Mouse (Mus musculus) limb, embryonic 14.5 days (tissue): ENCODE measurements at regions not wholly inside any gene's neighbourhood (a gene's known extent, or its start where the extent isn't known, plus 50 kb on each side); places are given as distances from the start of the nearest gene placed in this dataset.

ENCODE experiments used
- ATAC-seq: fragments of 200-750 bp; cut with Nextera tagmentation; 2 replicates; pipeline ENCODE4 v1.8.0; 2017; ENCODE audit warnings: low read depth, moderate number of reproducible peaks, moderate TSS enrichment; ENCODE audit not compliant: low FRiP score
- DNase-seq: peaks from one replicate; pipeline ENCODE4 v3.0.0-alpha.2; 2015; ENCODE audit warnings: low spot score
- H3K27ac ChIP-seq: fragments of 300-500 bp; sonication (generic); replicated peaks from 2 replicates; pipeline ENCODE4 v1.5.1; 2014; ENCODE audit warnings: low read depth, mild to moderate bottlenecking, low read length, moderate library complexity, mixed read lengths
- H3K27me3 ChIP-seq: fragments of 300-500 bp; sonication (generic); 2 replicates; pipeline ENCODE4 v1.6.1; 2014; ENCODE audit warnings: low read length, mixed read lengths; ENCODE audit not compliant: control insufficient read depth, insufficient read depth
- H3K36me3 ChIP-seq: fragments of 300-500 bp; sonication (generic); 2 replicates; pipeline ENCODE4 v1.6.1; 2014; ENCODE audit warnings: mild to moderate bottlenecking, low read length, moderate library complexity, mixed read lengths; ENCODE audit not compliant: control insufficient read depth, insufficient read depth
- H3K4me1 ChIP-seq: fragments of 300-500 bp; sonication (generic); 2 replicates; pipeline ENCODE4 v1.6.1; 2014; ENCODE audit warnings: antibody characterized with exemption, low read length, mixed read lengths; ENCODE audit not compliant: control insufficient read depth, insufficient read depth
- H3K4me2 ChIP-seq: fragments of 300-500 bp; sonication (generic); replicated peaks from 2 replicates; pipeline ENCODE4 v1.6.1; 2014; ENCODE audit warnings: low read depth, mild to moderate bottlenecking, low read length, moderate library complexity; ENCODE audit not compliant: severe bottlenecking
- H3K4me3 ChIP-seq: fragments of 300-500 bp; sonication (generic); replicated peaks from 2 replicates; pipeline ENCODE4 v1.5.1; 2014; ENCODE audit warnings: low read length
- H3K9ac ChIP-seq: fragments of 300-500 bp; sonication (generic); 2 replicates; pipeline ENCODE4 v1.6.1; 2014; ENCODE audit warnings: mild to moderate bottlenecking, low read depth, low read length, moderate library complexity; ENCODE audit not compliant: severe bottlenecking
- H3K9me3 ChIP-seq: fragments of 300-500 bp; sonication (generic); 2 replicates; pipeline ENCODE4 v1.6.1; 2016; ENCODE audit warnings: low read length; ENCODE audit not compliant: control insufficient read depth
- POLR2A ChIP-seq: fragments of 200-500 bp; IDR thresholded peaks from 2 replicates; pipeline ENCODE4 v1.8.0; 2012; ENCODE audit warnings: inconsistent platforms, mild to moderate bottlenecking, moderate library complexity, borderline replicate concordance; ENCODE audit not compliant: insufficient read depth, insufficient read length; ENCODE audit errors: extremely low read depth
- WGBS: fragments of 180-500 bp; shearing (Covaris S2); extraction: QIAGEN DNeasy Blood & Tissue Kit; methylation state at CpG from one replicate; pipeline ENCODE4 v1.1.7; 2014; 5-methylcytosine and 5-hydroxymethylcytosine counted together

DNA sequence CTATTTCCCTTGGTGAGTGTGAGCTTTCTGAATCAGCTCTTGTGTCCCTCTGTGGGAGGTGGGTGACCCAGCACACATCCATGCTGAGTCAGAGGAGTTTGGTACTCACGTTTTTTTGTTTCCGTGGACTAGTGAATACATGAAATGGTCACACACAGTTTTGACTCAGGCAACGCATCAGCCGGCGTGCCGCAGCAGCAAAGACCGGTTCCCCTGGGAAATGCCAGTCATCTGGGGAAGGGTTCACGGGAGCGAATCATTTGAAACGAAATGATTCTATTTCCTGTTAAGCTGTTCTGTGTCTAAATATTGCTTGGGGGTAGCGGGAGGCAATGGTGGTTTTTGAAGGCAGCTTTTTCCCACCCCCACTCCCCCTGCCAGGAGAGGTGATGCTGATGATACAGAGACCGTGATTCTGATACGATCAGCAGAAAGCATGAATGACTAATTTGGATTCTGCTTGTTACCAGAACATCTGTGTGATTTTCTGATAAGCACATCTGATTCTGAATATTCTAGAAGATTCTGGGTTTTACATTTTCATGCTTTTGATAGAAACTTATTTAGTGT is 223.5 kb downstream of the Klf5 start:
- no peak overlapping the region for H3K4me2 ChIP-seq
- DNase-seq: no peak
- no peak for ATAC-seq
- no peak overlapping the region for H3K4me3 ChIP-seq
- WGBS: 89% methylated on average over 13 of the region's 13 CpGs
- TF ChIP-seq POLR2A: no peak
- H3K36me3 ChIP-seq: no peaks in the 10 kb centered on the region
- H3K9me3 ChIP-seq: no peaks in the 10 kb centered on the region
- no peaks in the 10 kb centered on the region for H3K27me3 ChIP-seq
- no peaks in the 10 kb centered on the region for H3K4me1 ChIP-seq
- no peak overlapping the region for H3K9ac ChIP-seq
- no peak overlapping the region for H3K27ac ChIP-seq

DNA sequence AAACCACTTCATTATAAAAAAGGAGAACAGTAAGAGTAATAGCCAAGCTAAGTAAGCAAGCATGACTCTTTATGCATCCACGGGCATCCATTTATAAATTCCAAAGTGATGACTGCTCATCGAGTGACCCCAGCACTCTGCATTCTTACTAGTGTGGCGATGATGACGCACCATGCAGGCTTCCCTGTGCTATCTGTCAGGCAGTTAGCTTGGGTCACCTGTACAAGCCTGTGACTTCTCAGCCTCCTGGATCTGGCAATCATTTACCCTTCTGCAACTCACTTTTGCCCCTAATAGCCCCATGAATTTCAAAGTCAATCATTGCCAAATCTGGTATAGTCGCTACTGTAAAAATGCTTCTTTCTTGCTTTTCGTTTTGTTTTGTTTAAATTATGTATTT is 237.3 kb downstream of the Klf5 start:
- ATAC-seq: no peak
- Histone ChIP-seq H3K27ac (no peak overlapping the region), H3K9me3 (no peaks in the 10 kb centered on the region), H3K4me1 (no peaks in the 10 kb centered on the region), H3K27me3 (no peaks in the 10 kb centered on the region), H3K36me3 (no peaks in the 10 kb centered on the region), H3K4me2 (no peak overlapping the region), H3K9ac (no peak overlapping the region), H3K4me3 (no peak overlapping the region)
- no peak for DNase-seq
- 89% methylated on average over 6 of the region's 6 CpGs for WGBS
- no peak for TF ChIP-seq POLR2A

DNA sequence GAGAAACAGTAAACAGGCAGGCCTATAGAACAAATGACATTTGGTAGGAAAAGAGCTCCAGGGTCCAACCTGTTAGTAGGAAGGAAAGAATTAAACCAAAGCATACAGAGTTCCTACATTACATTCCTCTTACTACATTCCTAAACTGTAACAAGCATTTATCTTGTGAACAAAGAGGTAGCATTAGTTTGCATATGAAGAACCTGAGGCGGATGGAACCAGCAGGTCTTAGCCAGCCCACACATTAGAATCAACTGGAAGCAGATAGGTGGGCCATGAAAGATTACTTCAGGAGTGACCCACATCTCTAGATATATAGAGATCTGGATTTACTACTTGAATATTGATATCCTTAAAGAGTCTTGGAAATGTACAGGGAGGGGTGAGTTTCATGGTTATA is 238.8 kb downstream of the Klf5 start:
- H3K27ac ChIP-seq: no peak overlapping the region
- no peak for TF ChIP-seq POLR2A
- no peak overlapping the region for H3K9ac ChIP-seq
- H3K4me2 ChIP-seq: no peak overlapping the region
- H3K36me3 ChIP-seq: no peaks in the 10 kb centered on the region
- ATAC-seq: no peak
- H3K27me3 ChIP-seq: no peaks in the 10 kb centered on the region
- H3K9me3 ChIP-seq: no peaks in the 10 kb centered on the region
- WGBS: 82% methylated on average over 1 of the region's 1 CpGs
- DNase-seq: no peak
- no peaks in the 10 kb centered on the region for H3K4me1 ChIP-seq
- H3K4me3 ChIP-seq: no peak overlapping the region

DNA sequence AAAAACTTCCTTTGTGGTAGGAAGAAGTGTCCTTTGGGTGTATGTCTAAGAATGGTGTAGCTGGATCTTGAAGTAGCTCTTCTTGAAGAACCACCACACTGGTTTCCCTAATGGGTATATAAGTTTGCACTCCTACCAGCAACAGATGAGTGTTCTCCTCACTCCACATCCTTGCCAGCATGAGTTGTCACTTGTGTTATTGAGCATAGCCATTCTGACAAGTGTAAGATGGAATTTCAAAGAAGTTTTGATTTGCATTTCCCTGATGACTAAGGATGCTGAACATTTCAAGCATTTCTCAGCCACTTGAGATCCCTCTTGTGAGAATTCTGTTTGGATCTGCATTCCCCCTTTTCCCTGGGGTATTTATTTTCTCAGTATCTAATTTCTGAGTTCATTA is 243.2 kb downstream of the Klf5 start:
- no peak for TF ChIP-seq POLR2A
- H3K27me3 ChIP-seq: no peaks in the 10 kb centered on the region
- H3K9ac ChIP-seq: no peak overlapping the region
- no peak overlapping the region for H3K27ac ChIP-seq
- no peak overlapping the region for H3K4me3 ChIP-seq
- ATAC-seq (no peak), DNase-seq (no peak)
- no peaks in the 10 kb centered on the region for H3K4me1 ChIP-seq
- H3K9me3 ChIP-seq: no peaks in the 10 kb centered on the region
- no peaks in the 10 kb centered on the region for H3K36me3 ChIP-seq
- H3K4me2 ChIP-seq: no peak overlapping the region

DNA sequence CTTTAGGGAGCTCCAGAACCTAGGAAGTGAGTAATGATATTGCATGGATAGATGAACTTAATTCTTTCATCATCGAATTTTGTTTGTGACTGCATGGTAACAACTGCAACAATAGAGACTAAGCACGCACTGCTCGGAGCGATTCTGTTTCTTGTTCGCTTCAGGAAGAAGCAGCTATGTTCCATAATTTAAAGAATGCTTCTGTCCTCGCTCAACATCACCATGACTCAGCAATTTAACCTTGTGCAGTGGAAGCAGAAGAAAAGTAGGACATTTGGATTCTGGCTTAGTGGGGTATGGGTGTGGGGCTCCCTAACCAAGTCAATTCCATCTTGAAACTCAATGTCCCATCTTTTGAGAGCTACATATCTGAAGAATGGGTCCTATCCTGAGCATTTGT is 249.4 kb downstream of the Klf5 start:
- H3K4me1 ChIP-seq: no peaks in the 10 kb centered on the region
- H3K4me2 ChIP-seq: no peak overlapping the region
- ATAC-seq (no peak), DNase-seq (no peak)
- no peak overlapping the region for H3K9ac ChIP-seq
- H3K9me3 ChIP-seq: no peaks in the 10 kb centered on the region
- no peaks in the 10 kb centered on the region for H3K27me3 ChIP-seq
- WGBS: 90% methylated on average over 6 of the region's 6 CpGs
- no peak overlapping the region for H3K27ac ChIP-seq
- no peak overlapping the region for H3K4me3 ChIP-seq
- no peaks in the 10 kb centered on the region for H3K36me3 ChIP-seq
- no peak for TF ChIP-seq POLR2A
